Mouse (Mus musculus) MEL (cell line): ENCODE measurements at regions not wholly inside any gene's neighbourhood (a gene's known extent, or its start where the extent isn't known, plus 50 kb on each side); places are given as distances from the start of the nearest gene placed in this dataset.

Source experiments
- CHD2 ChIP-seq: IDR thresholded peaks from 2 replicates; pipeline ENCODE4 v1.6.1; 2011; ENCODE audit warnings: low read length, improper control_type of control experiment
- CTCF ChIP-seq, 3 experiments: IDR thresholded peaks in 2 of 3; conservative IDR thresholded peaks in 1 of 3; 2 replicates each; pipeline ENCODE4 v1.5.1; 2011 to 2012; ENCODE audit warnings: low read length in 3 of 3, low read depth in 2 of 3, mild to moderate bottlenecking in 2 of 3, improper control_type of control experiment in 1 of 3, inconsistent platforms in 1 of 3, mixed read lengths in 1 of 3, moderate library complexity in 1 of 3; ENCODE audit not compliant: control insufficient read depth in 1 of 3, insufficient read depth in 1 of 3, poor library complexity in 1 of 3, severe bottlenecking in 1 of 3
- GABPA ChIP-seq: IDR thresholded peaks from 2 replicates; pipeline ENCODE4 v1.6.1; 2012; ENCODE audit warnings: low read depth, mild to moderate bottlenecking, inconsistent platforms, low read length, improper control_type of control experiment, moderate library complexity
- HCFC1 ChIP-seq: IDR thresholded peaks from 2 replicates; pipeline ENCODE4 v1.6.1; 2012; ENCODE audit warnings: low read depth, mild to moderate bottlenecking, inconsistent platforms, low read length, improper control_type of control experiment, moderate library complexity
- MAZ ChIP-seq: IDR thresholded peaks from 2 replicates; pipeline ENCODE4 v1.6.1; 2012; ENCODE audit warnings: low read depth, mild to moderate bottlenecking, inconsistent platforms, low read length, improper control_type of control experiment
- MXI1 ChIP-seq: IDR thresholded peaks from 2 replicates; pipeline ENCODE4 v1.6.1; 2011; ENCODE audit warnings: mild to moderate bottlenecking, low read depth, low read length, improper control_type of control experiment
- POLR2A ChIP-seq, 2 experiments: IDR thresholded peaks; 2 replicates each; pipeline ENCODE4 v1.6.1; 2011 to 2012; ENCODE audit warnings: low read length in 2 of 2, mild to moderate bottlenecking in 2 of 2, control low read depth in 1 of 2, improper control_type of control experiment in 1 of 2, low read depth in 1 of 2, moderate library complexity in 1 of 2; ENCODE audit not compliant: control insufficient read depth in 1 of 2, insufficient read depth in 1 of 2, poor library complexity in 1 of 2

- TF ChIP-seq CTCF (IDR thresholded peaks at IDR 0.05 in 2 of 3, conservative IDR thresholded peaks at IDR 0.05 in 1 of 3; ENCODE audit: control insufficient read depth in 1 of 3, insufficient read depth in 1 of 3, low read depth in 2 of 3, low read length in 3 of 3, poor library complexity in 1 of 3, severe bottlenecking in 1 of 3) (no peak), MAZ (no peak), HCFC1 (no peak), CHD2 (no peak), POLR2A (IDR thresholded peaks at IDR 0.05; ENCODE audit: control insufficient read depth in 1 of 2, insufficient read depth in 1 of 2, low read depth in 1 of 2, low read length in 2 of 2, poor library complexity in 1 of 2) (no peak), MXI1 (no peak), GABPA (no peak)
These were observed 187.4 kb upstream of the Dnajc24 start for GRCm38 (mm10) chr2:106190579-106191322.
